Mouse (Mus musculus): ENCODE measurements around the gene Igf1.

GRCm38 (mm10) chr10:87872854-87873253 is 14.8 kb downstream of the Igf1 start:
- TF ChIP-seq POLR2A (IDR thresholded peaks at IDR 0.05; ENCODE audit: control insufficient read depth, low read depth, low read length) (no peak), CTCF (IDR thresholded peaks at IDR 0.05; ENCODE audit: control insufficient read depth, insufficient read depth, insufficient replicate concordance, low read depth, low read length) (no peak)

Data from testis, adult 2 months (tissue).